Mouse (Mus musculus) right cerebral cortex, postnatal 36 days (tissue): ENCODE measurements around the gene Ebpl.

ENCODE experiments used
- DNase-seq, 2 experiments: peaks; one replicate each; pipeline ENCODE4 v3.0.0; 2022; ENCODE audit warnings: low spot score in 2 of 2, mixed read lengths in 1 of 2

Ebpl gene

GRCm38 (mm10) chr14:61360131-61360980 is at the start of gene Ebpl:
Ebpl (minus strand) TSS chr14:61360439.
- DNase-seq, result peak; percentile 85 to 90

GRCm38 (mm10) chr14:61410020-61410419 is 49.8 kb upstream of the Ebpl start:
- DNase-seq, result no peak

- DNase-seq, result no peak
Measured at GRCm38 (mm10) chr14:61407055-61407454, 46.8 kb upstream of the Ebpl start.

- no peak for DNase-seq
Measured at GRCm38 (mm10) chr14:61405761-61406160, 45.5 kb upstream of the Ebpl start.

- DNase-seq, result no peak
Measured at GRCm38 (mm10) chr14:61404941-61405340, 44.7 kb upstream of the Ebpl start.

GRCm38 (mm10) chr14:61394745-61395144 is 34.5 kb upstream of the Ebpl start:
- DNase-seq, result no peak

- no peak for DNase-seq
Measured at GRCm38 (mm10) chr14:61390586-61390985, 30.3 kb upstream of the Ebpl start.

- DNase-seq, result peak in 1 of 2 experiments; percentile 42
Measured at GRCm38 (mm10) chr14:61367290-61367689, 7.1 kb upstream of the Ebpl start.

- DNase-seq, result no peak
Measured at GRCm38 (mm10) chr14:61364656-61365055, 4.4 kb upstream of the Ebpl start.

GRCm38 (mm10) chr14:61363734-61364133 is 3.5 kb upstream of the Ebpl start:
- no peak for DNase-seq

GRCm38 (mm10) chr14:61362268-61362667 is 2.0 kb upstream of the Ebpl start:
- no peak for DNase-seq

GRCm38 (mm10) chr14:61360981-61361511 is 807 bp upstream of the Ebpl start:
- no peak for DNase-seq

- no peak for DNase-seq
Measured at GRCm38 (mm10) chr14:61354251-61355235, 5.7 kb downstream of the Ebpl start.

- no peak for DNase-seq
Measured at GRCm38 (mm10) chr14:61350808-61351207, 9.4 kb downstream of the Ebpl start.

- no peak for DNase-seq
Measured at GRCm38 (mm10) chr14:61349876-61350275, 10.4 kb downstream of the Ebpl start.

GRCm38 (mm10) chr14:61346827-61347698 is 13.2 kb downstream of the Ebpl start:
- DNase-seq, result peak in 1 of 2 experiments; percentile 10

GRCm38 (mm10) chr14:61344590-61344989 is 15.6 kb downstream of the Ebpl start:
- no peak for DNase-seq

GRCm38 (mm10) chr14:61339381-61339780 is 20.9 kb downstream of the Ebpl start:
- no peak for DNase-seq

GRCm38 (mm10) chr14:61330996-61331561 is 29.2 kb downstream of the Ebpl start:
- peak in 1 of 2 experiments; percentile 49 for DNase-seq

- peak in 1 of 2 experiments; percentile 22 for DNase-seq
Measured at GRCm38 (mm10) chr14:61330591-61330990, 29.6 kb downstream of the Ebpl start.
